Mouse (Mus musculus): ENCODE measurements around the gene Txnrd3. TPM values are rescaled to one million over a fixed set of nuclear protein-coding genes. Genes with fewer than 3 reads are reported as not detected.

The Txnrd3 gene
- total RNA-seq, 1 experiment, result 4.9 TPM

DNA sequence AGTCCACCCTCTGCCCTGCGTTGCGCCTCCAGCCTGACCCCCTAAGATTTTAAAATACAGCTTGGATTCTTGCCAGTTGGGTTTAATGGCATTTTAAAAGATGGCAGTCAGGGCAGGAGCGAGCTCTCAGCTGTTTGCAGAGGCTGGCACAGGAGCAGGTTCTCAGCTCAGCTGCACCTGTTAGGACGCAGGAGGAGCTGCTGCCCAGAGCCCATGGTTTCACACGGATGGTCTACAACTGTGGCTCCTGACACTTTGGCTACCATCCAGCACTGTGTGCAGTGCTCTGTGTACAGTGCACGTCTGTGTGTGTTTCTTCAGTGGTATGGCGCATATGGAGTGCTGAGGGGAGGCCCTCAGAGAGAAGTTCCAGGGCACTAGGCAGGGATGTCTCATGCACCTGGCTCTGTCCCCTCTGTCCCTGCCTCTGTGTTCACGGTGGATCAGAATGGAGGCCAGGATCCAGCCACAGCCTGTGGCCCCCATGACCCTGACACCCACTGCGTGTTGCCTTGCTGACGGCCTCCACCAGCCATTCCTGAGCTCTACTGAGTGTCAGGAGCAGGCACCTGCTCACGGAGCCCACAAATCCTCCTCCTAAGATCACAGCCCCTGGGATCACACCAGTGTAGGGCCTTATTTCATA is 29.5 kb downstream of the Txnrd3 start:
- in situ Hi-C loops (cut with MboI; ENCODE audit: low sequenced_read_pairs in 2 of 2, unreplicated experiment in 2 of 2), result loop anchor here in 1 of 2 experiments (25.0 kb wide), 1 partner anchor 889 kb away; no protein-coding TSS in a partner anchor
- no peaks in the 10 kb centered on the region for H3K9me3 ChIP-seq (ENCODE audit: control insufficient read depth, insufficient read depth, low read depth, low read length)
- no peak overlapping the region for H3K27ac ChIP-seq (ENCODE audit: insufficient read depth, low read depth, low read length, poor library complexity, severe bottlenecking)
- no peaks in the 10 kb centered on the region; the same call in 1 of the 2 replicates for H3K36me3 ChIP-seq (ENCODE audit: control insufficient read depth, insufficient read depth, low read length, poor library complexity, severe bottlenecking)
- H3K9ac ChIP-seq (ENCODE audit: insufficient read depth, low read depth, low read length, poor library complexity, severe bottlenecking), result no peak overlapping the region
- no peaks in the 10 kb centered on the region for H3K4me1 ChIP-seq (ENCODE audit: control insufficient read depth in 2 of 2, insufficient read depth in 2 of 2, low read length in 2 of 2, poor library complexity in 1 of 2)
- H3K4me3 ChIP-seq (ENCODE audit: insufficient read depth in 1 of 2, low read depth in 1 of 2, low read length in 2 of 2, poor library complexity in 1 of 2, severe bottlenecking in 1 of 2), result no peak overlapping the region
- no peak for TF ChIP-seq CHD2 (IDR thresholded peaks at IDR 0.05; ENCODE audit: low read depth, low read length)
- no peak for TF ChIP-seq ZNF384 (IDR thresholded peaks at IDR 0.05; ENCODE audit: low read depth, low read length)
- no peak for TF ChIP-seq HCFC1 (IDR thresholded peaks at IDR 0.05; ENCODE audit: borderline replicate concordance, insufficient read depth, low read length)
- no peak for TF ChIP-seq ZC3H11A (IDR thresholded peaks at IDR 0.05; ENCODE audit: borderline replicate concordance, low read depth, low read length)
- TF ChIP-seq MAFK (IDR thresholded peaks at IDR 0.05; ENCODE audit: insufficient read depth, low read depth, low read length), result no peak
- no peak for DNase-seq (ENCODE audit: low read depth, low spot score)

DNA sequence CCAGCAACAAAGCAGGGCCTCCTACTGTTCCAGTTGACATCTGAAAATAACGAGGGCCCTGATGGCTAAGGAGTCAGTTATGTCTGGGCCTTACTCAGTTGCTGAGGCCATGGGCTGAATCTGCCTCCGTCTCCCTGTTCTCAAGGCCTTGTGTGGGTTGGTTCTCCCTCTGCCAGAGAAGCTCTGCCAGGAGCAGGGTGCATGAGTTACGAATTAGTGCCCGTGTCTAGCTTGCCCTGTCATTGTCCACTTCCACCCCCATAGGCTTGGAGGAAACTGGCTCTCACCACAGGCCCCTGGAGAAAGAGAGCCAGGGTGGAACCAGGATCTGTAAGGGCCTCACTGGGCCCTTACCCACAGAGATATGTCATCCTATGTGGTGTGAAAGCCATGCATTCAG is 34.7 kb downstream of the Txnrd3 start:
- in situ Hi-C loops (cut with MboI; ENCODE audit: low sequenced_read_pairs in 2 of 2, unreplicated experiment in 2 of 2), result loop anchor here (25.0 kb wide), 2 partner anchors 659 to 859 kb away; partner anchors contain the start of genes Chst13 (in 1 of the 2) and Uroc1 (in 1 of the 2)
- Histone ChIP-seq H3K4me3 (ENCODE audit: insufficient read depth in 1 of 2, low read depth in 1 of 2, low read length in 2 of 2, poor library complexity in 1 of 2, severe bottlenecking in 1 of 2) (no peak overlapping the region), H3K4me1 (ENCODE audit: control insufficient read depth in 2 of 2, insufficient read depth in 2 of 2, low read length in 2 of 2, poor library complexity in 1 of 2) (no peaks in the 10 kb centered on the region), H3K36me3 (ENCODE audit: control insufficient read depth, insufficient read depth, low read length, poor library complexity, severe bottlenecking) (no peaks in the 10 kb centered on the region; the same call in 1 of the 2 replicates), H3K27ac (ENCODE audit: insufficient read depth, low read depth, low read length, poor library complexity, severe bottlenecking) (no peak overlapping the region), H3K9ac (ENCODE audit: insufficient read depth, low read depth, low read length, poor library complexity, severe bottlenecking) (no peak overlapping the region), H3K9me3 (ENCODE audit: control insufficient read depth, insufficient read depth, low read depth, low read length) (no peaks in the 10 kb centered on the region)
- no peak for DNase-seq (ENCODE audit: low read depth, low spot score)
- TF ChIP-seq HCFC1 (IDR thresholded peaks at IDR 0.05; ENCODE audit: borderline replicate concordance, insufficient read depth, low read length) (no peak), MAFK (IDR thresholded peaks at IDR 0.05; ENCODE audit: insufficient read depth, low read depth, low read length) (no peak), ZC3H11A (IDR thresholded peaks at IDR 0.05; ENCODE audit: borderline replicate concordance, low read depth, low read length) (no peak), ZNF384 (IDR thresholded peaks at IDR 0.05; ENCODE audit: low read depth, low read length) (no peak), CHD2 (IDR thresholded peaks at IDR 0.05; ENCODE audit: low read depth, low read length) (no peak)

DNA sequence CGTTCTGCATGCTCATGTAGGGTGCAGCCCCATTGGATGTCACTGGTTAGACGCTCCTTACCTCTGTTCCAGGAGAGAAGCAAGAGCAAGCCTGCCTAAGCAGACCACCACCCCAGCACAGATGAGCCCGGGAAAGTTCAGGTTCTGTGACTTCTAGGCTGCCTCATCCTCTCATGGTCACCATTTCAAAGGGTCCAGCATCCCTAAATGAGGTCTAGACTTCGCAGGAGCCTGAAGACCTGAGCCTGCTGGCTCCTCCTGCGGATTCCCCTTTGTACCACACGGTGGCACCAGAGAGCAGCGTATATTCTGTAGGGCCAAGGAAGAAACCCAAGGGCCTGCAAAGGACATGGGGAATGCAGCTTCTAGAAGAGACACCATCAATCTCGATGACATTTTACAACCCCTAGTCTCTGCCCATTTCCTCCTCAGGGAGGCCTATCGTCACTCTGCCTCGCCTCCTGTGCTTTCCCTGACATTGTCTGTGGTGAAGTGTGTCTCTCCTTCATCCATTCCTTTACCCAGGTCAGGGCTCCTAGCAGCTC is 35.6 kb downstream of the Txnrd3 start:
- Histone ChIP-seq H3K27ac (ENCODE audit: insufficient read depth, low read depth, low read length, poor library complexity, severe bottlenecking) (no peak overlapping the region), H3K9ac (ENCODE audit: insufficient read depth, low read depth, low read length, poor library complexity, severe bottlenecking) (no peak overlapping the region), H3K36me3 (ENCODE audit: control insufficient read depth, insufficient read depth, low read length, poor library complexity, severe bottlenecking) (no peaks in the 10 kb centered on the region; the same call in 1 of the 2 replicates), H3K4me1 (ENCODE audit: control insufficient read depth in 2 of 2, insufficient read depth in 2 of 2, low read length in 2 of 2, poor library complexity in 1 of 2) (no peaks in the 10 kb centered on the region), H3K9me3 (ENCODE audit: control insufficient read depth, insufficient read depth, low read depth, low read length) (no peaks in the 10 kb centered on the region), H3K4me3 (ENCODE audit: insufficient read depth in 1 of 2, low read depth in 1 of 2, low read length in 2 of 2, poor library complexity in 1 of 2, severe bottlenecking in 1 of 2) (no peak overlapping the region)
- in situ Hi-C loops (cut with MboI; ENCODE audit: low sequenced_read_pairs in 2 of 2, unreplicated experiment in 2 of 2), result loop anchor here (25.0 kb wide), 2 partner anchors 658 to 858 kb away; partner anchors contain the start of genes Chst13 (in 1 of the 2) and Uroc1 (in 1 of the 2)
- DNase-seq (ENCODE audit: low read depth, low spot score), result peak; percentile 53
- no peak for TF ChIP-seq ZNF384 (IDR thresholded peaks at IDR 0.05; ENCODE audit: low read depth, low read length)
- TF ChIP-seq ZC3H11A (IDR thresholded peaks at IDR 0.05; ENCODE audit: borderline replicate concordance, low read depth, low read length), result peak; percentile 68
- no peak for TF ChIP-seq HCFC1 (IDR thresholded peaks at IDR 0.05; ENCODE audit: borderline replicate concordance, insufficient read depth, low read length)
- no peak for TF ChIP-seq MAFK (IDR thresholded peaks at IDR 0.05; ENCODE audit: insufficient read depth, low read depth, low read length)

DNA sequence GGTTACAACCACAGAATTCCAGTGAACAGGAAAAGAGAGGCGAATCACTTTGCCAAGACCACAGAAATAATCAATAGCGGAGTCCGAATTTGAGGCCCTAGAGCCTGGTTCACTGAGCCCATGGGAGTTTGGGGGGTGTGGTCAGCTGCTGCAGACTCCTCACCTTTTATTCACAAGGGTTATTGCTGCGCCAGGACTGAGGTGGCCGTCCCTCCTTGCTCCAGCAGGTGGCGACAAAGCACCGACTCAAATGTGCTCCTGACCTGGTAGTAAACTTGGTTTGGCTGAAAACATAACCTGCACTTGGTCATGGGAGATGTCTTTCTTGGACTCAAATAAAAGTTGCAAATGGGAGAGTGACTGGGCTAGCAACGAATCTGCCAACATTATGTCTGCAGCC is 36.4 kb downstream of the Txnrd3 start:
- in situ Hi-C loops (cut with MboI; ENCODE audit: low sequenced_read_pairs in 2 of 2, unreplicated experiment in 2 of 2), result loop anchor here (10.0 to 25.0 kb wide), 3 partner anchors 657 to 857 kb away; partner anchors contain the start of genes Cfap100 (in 1 of the 2), Chst13 (in 1 of the 2) and Uroc1 (in 1 of the 2)
- H3K9me3 ChIP-seq (ENCODE audit: control insufficient read depth, insufficient read depth, low read depth, low read length), result no peaks in the 10 kb centered on the region
- TF ChIP-seq ZC3H11A (IDR thresholded peaks at IDR 0.05; ENCODE audit: borderline replicate concordance, low read depth, low read length), result peak; percentile 92
- TF ChIP-seq CHD2 (IDR thresholded peaks at IDR 0.05; ENCODE audit: low read depth, low read length), result no peak
- H3K4me1 ChIP-seq (ENCODE audit: control insufficient read depth in 2 of 2, insufficient read depth in 2 of 2, low read length in 2 of 2, poor library complexity in 1 of 2), result no peaks in the 10 kb centered on the region
- no peak overlapping the region for H3K9ac ChIP-seq (ENCODE audit: insufficient read depth, low read depth, low read length, poor library complexity, severe bottlenecking)
- peak; percentile 60 for DNase-seq (ENCODE audit: low read depth, low spot score)
- H3K4me3 ChIP-seq (ENCODE audit: insufficient read depth in 1 of 2, low read depth in 1 of 2, low read length in 2 of 2, poor library complexity in 1 of 2, severe bottlenecking in 1 of 2), result no peak overlapping the region
- H3K36me3 ChIP-seq (ENCODE audit: control insufficient read depth, insufficient read depth, low read length, poor library complexity, severe bottlenecking), result no peaks in the 10 kb centered on the region
- H3K27ac ChIP-seq (ENCODE audit: insufficient read depth, low read depth, low read length, poor library complexity, severe bottlenecking), result no peak overlapping the region
